Mouse (Mus musculus) lung, postnatal 4 days (tissue): ENCODE results near the gene Colgalt2.

Experiments
- DNase-seq, 2 experiments: peaks; one replicate each; pipeline ENCODE4 v3.0.0; 2021

Colgalt2 gene

GRCm38 (mm10) chr1:152497581-152497980 lies 98.0 kb downstream of the Colgalt2 start:
- peak; percentile 48 to 71 for DNase-seq

GRCm38 (mm10) chr1:152499802-152500201 lies 100.2 kb downstream of the Colgalt2 start:
- DNase-seq = peak; percentile 25 to 32

GRCm38 (mm10) chr1:152506175-152506574 lies 106.5 kb downstream of the Colgalt2 start:
- DNase-seq = no peak

GRCm38 (mm10) chr1:152506726-152507125 lies 107.1 kb downstream of the Colgalt2 start:
- DNase-seq = no peak

- DNase-seq = no peak
Measured at GRCm38 (mm10) chr1:152508481-152509220, 109.0 kb downstream of the Colgalt2 start.

GRCm38 (mm10) chr1:152511237-152511636 lies 111.6 kb downstream of the Colgalt2 start:
- peak; percentile 29 to 64 for DNase-seq

GRCm38 (mm10) chr1:152514256-152514655 lies 114.6 kb downstream of the Colgalt2 start:
- peak in 1 of 2 experiments; percentile 48 for DNase-seq

GRCm38 (mm10) chr1:152517057-152517570 lies 117.5 kb downstream of the Colgalt2 start:
- DNase-seq = no peak

GRCm38 (mm10) chr1:152518971-152519370 lies 119.3 kb downstream of the Colgalt2 start:
- no peak for DNase-seq

GRCm38 (mm10) chr1:152520798-152521575 lies 121.4 kb downstream of the Colgalt2 start:
- peak; percentile 51 to 72 for DNase-seq

- DNase-seq = no peak
Measured at GRCm38 (mm10) chr1:152522226-152522625, 122.6 kb downstream of the Colgalt2 start.

GRCm38 (mm10) chr1:152523292-152523691 lies 123.7 kb downstream of the Colgalt2 start:
- no peak for DNase-seq

GRCm38 (mm10) chr1:152524098-152524892 lies 124.7 kb downstream of the Colgalt2 start:
- no peak for DNase-seq

- DNase-seq = peak; percentile 49 to 83
Measured at GRCm38 (mm10) chr1:152524987-152525648, 125.5 kb downstream of the Colgalt2 start.

- no peak for DNase-seq
Measured at GRCm38 (mm10) chr1:152526154-152526553, 126.5 kb downstream of the Colgalt2 start.

- no peak for DNase-seq
Measured at GRCm38 (mm10) chr1:152528214-152528613, 128.6 kb downstream of the Colgalt2 start.

- DNase-seq = no peak
Measured at GRCm38 (mm10) chr1:152528778-152529177, 129.1 kb downstream of the Colgalt2 start.

- DNase-seq = peak; percentile 48 to 58
Measured at GRCm38 (mm10) chr1:152531498-152531897, 131.9 kb downstream of the Colgalt2 start.

GRCm38 (mm10) chr1:152534531-152534930 lies 134.9 kb downstream of the Colgalt2 start:
- no peak for DNase-seq

- DNase-seq = no peak
Measured at GRCm38 (mm10) chr1:152536416-152537018, 136.9 kb downstream of the Colgalt2 start.

GRCm38 (mm10) chr1:152537186-152537585 lies 137.6 kb downstream of the Colgalt2 start:
- DNase-seq = no peak

GRCm38 (mm10) chr1:152538817-152539216 lies 139.2 kb downstream of the Colgalt2 start:
- no peak for DNase-seq
